Mouse (Mus musculus): ENCODE data around the gene Obox7.
"Not testable (repeated sequence)": the region's sequence is repeated elsewhere in the genome, so short reads cannot be mapped to it uniquely, and the experiment has no call there.

- TF ChIP-seq POLR2A (IDR thresholded peaks at IDR 0.05; ENCODE audit: borderline replicate concordance, extremely low read depth, low read depth, low read length); CTCF (IDR thresholded peaks at IDR 0.05; ENCODE audit: insufficient read depth, low read length): not testable (repeated sequence)
Measured at GRCm38 (mm10) chr7:14659196-14659595, at the start of gene Obox7.
